Mouse (Mus musculus) liver, adult 2 months (tissue): ENCODE measurements around the gene Ephb3. TPM values are rescaled to one million over a fixed set of nuclear protein-coding genes. Genes with fewer than 3 reads are reported as not detected.

ENCODE experiments used
- DNase-seq: peaks from one replicate; pipeline ENCODE4 v3.0.0-alpha.2; 2011; ENCODE audit warnings: low read depth, low spot score; ENCODE audit errors: extremely low read depth
- H3K27ac ChIP-seq: fragments of 200-500 bp; replicated peaks from 2 replicates; pipeline ENCODE4 v1.5.1; 2012; ENCODE audit warnings: low read depth, mild to moderate bottlenecking, control low read depth, inconsistent platforms, low read length; ENCODE audit not compliant: insufficient read depth
- H3K27me3 ChIP-seq: fragments of 200-500 bp; 2 replicates; pipeline ENCODE4 v1.6.1; 2012; ENCODE audit warnings: mild to moderate bottlenecking, moderate library complexity, low read length, inconsistent platforms; ENCODE audit not compliant: control insufficient read depth, insufficient read depth
- H3K36me3 ChIP-seq: fragments of 200-500 bp; 2 replicates; pipeline ENCODE4 v1.6.1; 2012; ENCODE audit warnings: low read length, inconsistent platforms; ENCODE audit not compliant: control insufficient read depth, insufficient read depth
- H3K4me1 ChIP-seq: fragments of 200-500 bp; 2 replicates; pipeline ENCODE4 v1.6.1; 2011; ENCODE audit warnings: low read length; ENCODE audit not compliant: control insufficient read depth, insufficient read depth
- H3K4me3 ChIP-seq: fragments of 200-500 bp; 2 replicates; pipeline ENCODE4 v1.5.1; 2011; ENCODE audit warnings: low read depth, mild to moderate bottlenecking, control low read depth, low read length, moderate library complexity; ENCODE audit not compliant: insufficient read depth
- H3K79me2 ChIP-seq: fragments of 200-500 bp; 2 replicates; pipeline ENCODE4 v1.6.1; 2012; ENCODE audit warnings: inconsistent platforms, mild to moderate bottlenecking, low read length, moderate library complexity; ENCODE audit not compliant: control insufficient read depth, insufficient read depth
- H3K9ac ChIP-seq: fragments of 200-500 bp; 2 replicates; pipeline ENCODE4 v1.6.1; 2012; ENCODE audit warnings: low read depth, mild to moderate bottlenecking, control low read depth, inconsistent platforms, low read length
- CTCF ChIP-seq: fragments of 200-500 bp; IDR thresholded peaks from 2 replicates; pipeline ENCODE4 v1.5.1; 2011; ENCODE audit warnings: low read depth, low read length, control low read depth
- POLR2A ChIP-seq: fragments of 200-500 bp; IDR thresholded peaks from 2 replicates; pipeline ENCODE4 v1.6.1; 2011; ENCODE audit warnings: low read length, control low read depth; ENCODE audit not compliant: insufficient read depth; ENCODE audit errors: extremely low read depth
- WGBS: fragments of 180-500 bp; shearing (Covaris S2); methylation state at CpG from one replicate; pipeline ENCODE4 v1.1.7; 2018; 5-methylcytosine and 5-hydroxymethylcytosine counted together
- polyA plus RNA-seq: library from polyadenylated mRNA; depleted of rRNA; stranded (reverse); fragments of >200 nt; gene quantifications from 2 replicates; pipeline ENCODE4 v1.2.3, GENCODE M21; 2012; rRNA removed
- total RNA-seq: library from RNA; depleted of rRNA; stranded (reverse); fragments of >200 nt; gene quantifications from 2 replicates; pipeline ENCODE4 v1.2.3, GENCODE M21; 2014; rRNA removed

Ephb3 gene
- total and polyA plus RNA-seq, 2 experiments: 0.44 to 0.83 TPM

DNA sequence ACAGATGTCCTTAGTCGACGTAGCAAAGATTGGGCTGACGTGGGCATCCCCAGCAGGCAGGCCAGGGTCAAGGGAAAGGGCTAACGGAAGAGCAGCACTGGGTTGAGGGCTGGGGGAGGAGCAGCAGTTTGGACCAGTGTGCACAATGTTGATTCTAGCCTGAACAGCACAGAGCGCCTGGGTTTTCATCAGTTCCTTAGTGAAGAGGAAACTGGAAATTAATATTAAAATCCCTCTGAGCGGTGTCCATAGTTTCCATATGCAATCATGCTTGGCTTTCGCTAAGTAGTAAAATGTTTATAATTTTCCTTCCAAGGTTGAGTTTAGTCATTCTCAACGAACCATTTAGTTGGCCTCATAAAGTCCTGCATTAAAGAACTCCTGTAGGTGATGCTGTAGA, 65.2 kb downstream of the Ephb3 start:
- no peak overlapping the region for H3K4me3 ChIP-seq
- H3K79me2 ChIP-seq: no peaks in the 10 kb centered on the region
- WGBS: 54% methylated on average over 8 of the region's 8 CpGs
- TF ChIP-seq CTCF (no peak), POLR2A (no peak)
- H3K4me1 ChIP-seq: no peaks in the 10 kb centered on the region
- H3K27me3 ChIP-seq: no peaks in the 10 kb centered on the region
- H3K36me3 ChIP-seq: no peaks in the 10 kb centered on the region
- no peak overlapping the region for H3K9ac ChIP-seq
- no peak overlapping the region for H3K27ac ChIP-seq
- no peak for DNase-seq

DNA sequence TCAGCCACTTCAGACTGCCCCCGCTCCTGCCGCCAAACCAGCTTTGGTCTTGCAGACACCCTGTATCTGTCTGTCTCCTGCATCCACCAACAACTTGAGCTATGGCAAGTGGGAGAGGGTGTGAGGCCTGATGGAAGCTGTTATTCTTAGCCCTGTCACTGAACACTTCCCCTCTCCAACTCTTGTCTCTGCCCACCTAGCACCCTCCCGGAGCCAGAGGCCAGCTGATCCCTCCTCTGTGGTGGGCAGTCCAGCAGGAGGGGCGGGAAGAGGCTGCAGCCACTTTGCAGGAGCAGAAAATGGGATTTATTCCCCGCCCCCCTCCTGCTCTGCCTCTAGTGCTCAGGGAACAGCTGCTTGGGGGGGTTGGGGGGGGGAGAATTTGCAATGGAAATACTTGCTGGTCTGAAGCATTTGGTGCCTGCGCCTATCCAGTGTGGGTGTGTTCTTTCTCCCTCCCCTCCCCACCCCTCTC, 67.3 kb downstream of the Ephb3 start:
- Histone ChIP-seq H3K9ac (no peak overlapping the region), H3K36me3 (no peaks in the 10 kb centered on the region), H3K4me3 (no peak overlapping the region), H3K4me1 (no peaks in the 10 kb centered on the region), H3K79me2 (no peaks in the 10 kb centered on the region), H3K27me3 (no peaks in the 10 kb centered on the region), H3K27ac (no peak overlapping the region)
- TF ChIP-seq CTCF: no peak
- TF ChIP-seq POLR2A: no peak
- 77% methylated on average over 6 of the region's 6 CpGs for WGBS
- DNase-seq: no peak

DNA sequence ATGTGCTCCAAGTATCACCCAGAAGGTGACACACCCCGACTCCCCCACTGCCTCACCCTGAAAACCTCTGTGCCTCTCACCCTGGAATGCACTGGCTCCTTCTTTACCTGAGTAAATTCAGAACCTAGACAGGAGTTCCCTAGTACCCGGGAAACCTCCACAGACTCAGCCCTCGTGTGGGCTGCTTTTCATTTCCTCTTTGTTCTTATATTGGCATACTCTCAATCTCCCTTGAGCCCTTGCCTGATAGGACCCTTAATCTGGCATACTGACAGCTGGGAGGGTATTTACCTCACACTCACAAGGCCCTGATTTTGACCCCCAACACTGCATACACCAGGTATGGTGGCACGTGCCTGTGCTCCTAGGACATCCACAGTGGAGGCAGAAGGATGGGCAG, 68.2 kb downstream of the Ephb3 start:
- no peak for TF ChIP-seq POLR2A
- no peak for TF ChIP-seq CTCF
- no peak overlapping the region for H3K4me3 ChIP-seq
- no peak overlapping the region for H3K27ac ChIP-seq
- no peaks in the 10 kb centered on the region for H3K27me3 ChIP-seq
- 71% methylated on average over 4 of the region's 4 CpGs for WGBS
- H3K79me2 ChIP-seq: no peaks in the 10 kb centered on the region
- no peaks in the 10 kb centered on the region for H3K4me1 ChIP-seq
- no peak overlapping the region for H3K9ac ChIP-seq
- no peak for DNase-seq
- no peaks in the 10 kb centered on the region for H3K36me3 ChIP-seq

Other genes starting within 250 kb of the Ephb3 start
- not detected in 2 replicates for gene Teddm3, start 50.8 kb upstream of the Ephb3 start, total RNA-seq
- gene Teddm3, start 50.8 kb upstream of the Ephb3 start, polyA plus RNA-seq: not detected in 2 replicates
- gene Vps8, start 218.4 kb downstream of the Ephb3 start, total RNA-seq: 6.4 and 6.8 TPM in 2 replicates
- 5.2 and 5.4 TPM in 2 replicates for gene Vps8, start 218.4 kb downstream of the Ephb3 start, polyA plus RNA-seq